Mouse (Mus musculus) hindbrain, embryonic 10.5 days (tissue): ENCODE results near the gene Gm45021. TPM values are rescaled to one million over a fixed set of nuclear protein-coding genes. Genes with fewer than 3 reads are reported as not detected.
"Not testable (repeated sequence)": the region's sequence is repeated elsewhere in the genome, so short reads cannot be mapped to it uniquely, and the experiment has no call there.

Experiments
- DNase-seq: peaks from one replicate; pipeline ENCODE4 v3.0.0-alpha.2; 2017; ENCODE audit warnings: low spot score
- H3K27ac ChIP-seq: fragments of 300-500 bp; sonication (generic); 2 replicates; pipeline ENCODE4 v1.5.1; 2016; ENCODE audit warnings: mild to moderate bottlenecking, moderate library complexity
- H3K27me3 ChIP-seq: fragments of 300-500 bp; sonication (generic); 2 replicates; pipeline ENCODE4 v1.6.1; 2016; ENCODE audit warnings: mild to moderate bottlenecking; ENCODE audit not compliant: poor library complexity, insufficient read depth, severe bottlenecking
- H3K36me3 ChIP-seq: fragments of 300-500 bp; sonication (generic); 2 replicates; pipeline ENCODE4 v1.6.1; 2016; ENCODE audit warnings: mild to moderate bottlenecking, moderate library complexity
- H3K4me1 ChIP-seq: fragments of 300-500 bp; sonication (generic); replicated peaks from 2 replicates; pipeline ENCODE4 v1.6.1; 2016; ENCODE audit warnings: mild to moderate bottlenecking
- H3K4me3 ChIP-seq: fragments of 300-500 bp; sonication (generic); 2 replicates; pipeline ENCODE4 v1.5.1; 2016; ENCODE audit warnings: mild to moderate bottlenecking, moderate library complexity
- H3K9me3 ChIP-seq: fragments of 300-500 bp; sonication (generic); 2 replicates; pipeline ENCODE4 v1.6.1; 2016; ENCODE audit warnings: mild to moderate bottlenecking, moderate library complexity
- WGBS: fragments of 180-500 bp; shearing (Covaris S2); methylation state at CpG from one replicate; pipeline ENCODE4 v1.1.7; 2016; 5-methylcytosine and 5-hydroxymethylcytosine counted together
- polyA plus RNA-seq: library from polyadenylated mRNA; unstranded; fragments of >200 nt; fragmentation: Nextera tagmentation; extraction: Ambion mirVana; gene quantifications from 2 replicates; pipeline ENCODE4 v1.2.1, GENCODE M21; 2016

Gene Gm45021
- polyA plus RNA-seq, 1 experiment from 2014 or later: not detected

DNA sequence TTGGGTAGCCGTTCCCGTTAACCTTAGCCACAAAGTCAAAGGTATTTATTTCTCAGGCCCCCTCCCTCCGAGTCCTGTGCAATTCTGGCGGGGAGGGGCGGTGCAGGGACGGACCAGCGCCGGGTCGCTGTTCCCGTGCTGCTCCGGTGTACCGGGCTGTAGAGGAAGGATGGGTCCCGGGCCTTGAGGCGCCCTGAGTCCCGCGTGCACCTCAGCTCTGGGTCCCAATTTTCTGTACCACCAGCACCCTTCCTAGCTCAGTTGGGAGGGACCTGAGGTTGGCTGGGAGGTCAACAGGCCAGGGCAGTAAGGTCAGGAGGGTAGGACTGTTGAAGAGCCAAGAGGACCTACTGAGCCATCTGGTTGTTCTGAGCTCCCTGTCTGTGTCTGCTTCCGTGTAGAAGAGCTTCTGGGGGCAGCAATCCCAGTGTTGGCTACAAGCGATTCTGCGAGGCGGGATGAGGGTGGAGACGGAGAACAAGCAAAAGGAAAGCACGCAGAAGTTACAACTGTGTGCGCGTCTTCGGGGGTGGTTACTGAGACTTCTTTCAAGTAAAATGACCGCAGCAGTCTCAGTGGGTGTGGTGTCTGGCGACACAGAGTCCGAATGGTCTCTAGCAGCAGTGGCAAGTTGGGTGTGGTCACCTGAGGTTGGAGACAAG lies 12.8 kb downstream of the Gm45021 start:
- DNase-seq: no peak
- H3K9me3 ChIP-seq: peaks cover 9% of the 10 kb centered on the region
- no peaks in the 10 kb centered on the region for H3K27me3 ChIP-seq
- H3K36me3 ChIP-seq: peaks cover 34% of the 10 kb centered on the region
- H3K4me1 ChIP-seq: peaks cover 28% of the 10 kb centered on the region
- H3K4me3 ChIP-seq: peak overlapping the region; percentile 68
- 3% methylated on average over 28 of the region's 28 CpGs for WGBS
- peak overlapping the region; percentile 96 for H3K27ac ChIP-seq

DNA sequence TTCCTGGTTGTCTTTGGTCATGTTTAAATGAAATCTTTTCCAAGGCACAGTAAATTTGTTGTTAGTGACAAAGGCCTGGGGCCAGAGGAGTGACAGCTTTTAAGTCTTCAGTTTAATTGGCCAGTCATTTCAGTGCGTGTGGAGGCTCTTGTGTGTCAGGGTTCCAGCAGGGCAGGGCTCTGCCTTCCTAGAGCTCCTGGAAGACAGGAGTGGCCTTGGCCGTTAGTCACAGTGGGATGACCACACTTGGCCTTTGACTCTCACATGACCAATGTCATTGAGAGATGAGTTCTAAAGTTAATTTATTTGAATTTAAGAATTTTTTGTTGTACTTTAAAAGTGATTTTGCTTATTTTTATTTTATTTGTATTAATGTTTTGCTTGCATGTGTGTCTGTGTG lies 18.7 kb downstream of the Gm45021 start:
- Histone ChIP-seq H3K4me3 (no peak overlapping the region), H3K27me3 (no peaks in the 10 kb centered on the region), H3K27ac (no peak overlapping the region), H3K4me1 (0 out of 2 replicates have a peak, but pooled peaks cover 11% of the 10 kb centered on the region), H3K36me3 (peaks cover 7% of the 10 kb centered on the region), H3K9me3 (no peaks in the 10 kb centered on the region)
- 64% methylated on average over 2 of the region's 2 CpGs for WGBS
- DNase-seq: no peak

DNA sequence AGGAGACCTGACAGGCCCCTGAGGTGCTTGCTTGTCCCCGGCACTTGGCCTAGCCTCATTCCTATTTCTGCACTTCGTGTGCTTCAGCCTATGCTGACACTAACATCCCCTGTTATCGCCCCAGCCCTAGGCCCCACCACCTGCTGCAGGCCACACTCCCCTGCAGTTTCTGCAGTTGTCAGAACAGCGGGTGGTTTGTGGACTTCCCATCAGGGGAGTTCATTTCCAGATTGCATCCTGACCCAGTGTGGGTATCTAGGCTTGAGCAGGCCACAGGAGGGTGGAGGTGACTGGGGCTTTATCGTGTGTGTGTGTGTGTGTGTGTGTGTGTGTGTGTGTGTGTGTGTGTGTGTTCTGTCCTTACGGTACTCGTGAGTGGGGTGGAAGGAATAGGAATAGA lies 20.1 kb downstream of the Gm45021 start:
- WGBS: 51% methylated on average over 7 of the region's 7 CpGs
- Histone ChIP-seq H3K36me3 (peaks cover 21% of the 10 kb centered on the region), H3K27ac (no peak overlapping the region), H3K4me3 (no peak overlapping the region), H3K9me3 (peaks cover 3% of the 10 kb centered on the region; the same call in 1 of the 2 replicates), H3K4me1 (0 out of 2 replicates have a peak, but pooled peaks cover 11% of the 10 kb centered on the region), H3K27me3 (no peaks in the 10 kb centered on the region)
- DNase-seq: no peak

DNA sequence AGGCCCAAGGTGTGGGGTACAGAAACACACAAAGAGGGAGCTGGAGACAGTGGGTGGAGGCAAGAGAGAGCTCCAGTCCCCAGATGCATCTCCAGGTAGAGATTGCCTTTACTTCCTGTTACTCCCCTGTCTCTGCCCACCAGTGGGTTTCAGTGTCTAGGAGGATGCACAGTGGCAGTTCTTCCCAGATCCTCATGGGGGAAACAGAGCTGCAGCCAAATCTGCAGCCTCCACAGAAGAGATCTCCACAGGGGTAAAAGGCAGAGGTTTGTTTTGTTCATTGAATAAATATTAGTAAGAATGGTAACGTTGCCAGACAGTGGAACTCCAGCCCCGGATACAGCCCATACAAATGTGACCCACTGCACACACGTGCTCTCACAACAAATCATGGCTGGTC lies 21.2 kb downstream of the Gm45021 start:
- Histone ChIP-seq H3K9me3 (peaks cover 3% of the 10 kb centered on the region; the same call in 1 of the 2 replicates), H3K27ac (no peak overlapping the region), H3K36me3 (peaks cover 30% of the 10 kb centered on the region), H3K4me3 (no peak overlapping the region), H3K4me1 (0 out of 2 replicates have a peak, but pooled peaks cover 11% of the 10 kb centered on the region), H3K27me3 (no peaks in the 10 kb centered on the region)
- WGBS: 90% methylated on average over 3 of the region's 3 CpGs
- no peak for DNase-seq

DNA sequence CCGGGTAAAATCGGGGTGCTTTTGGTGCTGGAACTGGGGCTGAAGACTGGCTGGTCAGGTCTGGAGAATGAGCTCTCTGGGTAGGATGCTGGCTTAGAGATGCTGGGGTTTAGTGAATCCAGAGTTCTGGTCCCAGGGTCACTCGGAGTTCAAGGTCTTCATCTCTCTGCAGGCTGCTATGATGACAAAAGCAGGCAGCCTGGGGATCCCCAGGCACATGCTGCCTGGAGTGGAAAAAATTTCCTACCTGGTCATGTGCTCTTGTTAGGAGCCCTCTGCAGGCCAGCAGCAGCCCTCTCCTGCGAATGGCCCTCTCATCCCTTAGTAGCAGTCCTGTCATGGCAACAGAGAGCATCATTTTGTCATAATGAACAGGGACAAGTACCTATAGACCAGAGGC lies 24.1 kb downstream of the Gm45021 start:
- H3K4me3 ChIP-seq: no peak overlapping the region

DNA sequence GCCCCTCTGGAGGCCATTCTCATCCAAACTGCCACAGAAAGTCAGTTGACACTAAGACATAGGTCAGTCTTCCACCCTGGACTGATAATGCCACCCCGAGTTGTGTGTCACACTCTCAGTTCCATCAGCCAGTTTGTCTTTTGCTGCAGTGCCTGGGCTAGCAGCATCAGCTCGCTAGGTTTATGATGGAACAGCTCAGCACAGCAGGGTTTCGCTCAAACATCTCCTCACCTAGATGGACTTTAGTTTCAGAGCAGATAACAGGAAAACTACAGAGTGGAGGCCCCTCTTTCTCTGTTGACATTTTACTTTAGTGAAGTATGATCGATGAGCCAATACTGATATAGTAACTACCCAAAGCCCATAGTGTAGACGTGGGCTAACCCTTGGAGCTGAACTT lies 25.3 kb downstream of the Gm45021 start:
- H3K4me1 ChIP-seq: no peaks in the 10 kb centered on the region
- H3K27ac ChIP-seq: no peak overlapping the region
- no peak overlapping the region for H3K4me3 ChIP-seq
- peaks cover 51% of the 10 kb centered on the region for H3K36me3 ChIP-seq
- no peaks in the 10 kb centered on the region for H3K27me3 ChIP-seq
- WGBS: 93% methylated on average over 5 of the region's 5 CpGs
- DNase-seq: no peak
- H3K9me3 ChIP-seq: peaks cover 3% of the 10 kb centered on the region; the same call in 1 of the 2 replicates

More for the DNA sequence above, 24.1 kb downstream of the Gm45021 start:
- no peak for DNase-seq
- Histone ChIP-seq H3K9me3 (peaks cover 3% of the 10 kb centered on the region; the same call in 1 of the 2 replicates), H3K36me3 (peaks cover 38% of the 10 kb centered on the region), H3K27me3 (no peaks in the 10 kb centered on the region), H3K27ac (no peak overlapping the region), H3K4me1 (0 out of 2 replicates have a peak, but pooled peaks cover 11% of the 10 kb centered on the region)
- 91% methylated on average over 4 of the region's 4 CpGs for WGBS

DNA sequence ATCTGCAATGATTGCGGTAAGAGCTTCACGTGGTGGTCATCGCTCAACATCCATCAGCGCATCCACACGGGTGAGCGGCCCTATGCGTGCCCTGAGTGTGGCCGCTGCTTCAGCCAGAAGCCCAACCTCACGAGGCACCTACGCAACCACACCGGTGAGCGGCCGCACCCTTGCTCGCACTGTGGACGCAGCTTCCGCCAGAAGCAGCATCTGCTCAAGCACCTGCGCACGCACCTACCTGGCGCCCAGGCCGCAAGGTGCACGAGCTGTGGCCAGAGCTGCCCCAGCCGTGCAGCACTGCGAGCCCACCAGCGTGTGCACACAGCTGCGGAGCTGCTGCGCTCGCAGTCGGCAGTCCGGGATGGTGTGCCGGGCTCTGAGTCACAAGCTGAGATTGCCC lies 30.6 kb downstream of the Gm45021 start:
- DNase-seq: no peak
- no peak overlapping the region for H3K27ac ChIP-seq
- no peaks in the 10 kb centered on the region for H3K4me1 ChIP-seq
- 94% methylated on average over 30 of the region's 30 CpGs for WGBS
- H3K9me3 ChIP-seq: no peaks in the 10 kb centered on the region
- H3K36me3 ChIP-seq: peaks cover 47% of the 10 kb centered on the region
- H3K27me3 ChIP-seq: 0 out of 2 replicates have a peak, but pooled peaks cover 2% of the 10 kb centered on the region
- no peak overlapping the region for H3K4me3 ChIP-seq

DNA sequence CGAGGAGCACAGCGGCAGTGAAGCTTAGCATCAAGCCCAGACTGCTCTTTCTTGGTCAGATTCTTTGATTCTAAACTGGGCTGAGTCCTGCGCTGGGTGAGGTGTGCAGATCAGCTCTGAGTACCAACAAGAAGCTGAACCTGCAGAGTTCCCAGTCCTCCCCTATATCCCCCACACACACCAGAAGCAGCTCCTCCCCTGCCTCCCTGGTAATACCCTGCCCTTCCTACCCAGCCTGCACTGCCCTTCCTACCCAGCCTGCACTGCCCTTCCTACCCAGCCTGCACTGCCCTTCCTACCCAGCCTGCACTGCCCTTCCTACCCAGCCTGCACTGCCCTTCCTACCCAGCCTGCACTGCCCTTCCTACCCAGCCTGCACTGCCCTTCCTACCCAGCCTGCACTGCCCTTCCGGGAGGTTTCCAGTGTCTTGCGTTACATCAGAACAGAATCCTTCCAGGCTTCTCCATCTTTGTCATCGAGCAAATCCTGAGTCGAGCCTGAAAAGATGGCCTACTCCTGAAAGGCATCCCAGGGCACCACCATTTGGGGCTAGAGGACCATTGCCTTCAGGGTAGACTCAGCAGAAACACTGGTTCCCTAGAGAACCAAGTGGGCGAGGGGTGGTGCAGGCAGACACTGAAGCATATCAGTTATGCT lies 32.9 kb downstream of the Gm45021 start:
- peaks cover 25% of the 10 kb centered on the region for H3K27me3 ChIP-seq
- H3K36me3 ChIP-seq: peaks cover 35% of the 10 kb centered on the region
- not testable (repeated sequence) for H3K9me3 ChIP-seq, DNase-seq, H3K27ac ChIP-seq, H3K4me3 ChIP-seq
- H3K4me1 ChIP-seq: peaks cover 11% of the 10 kb centered on the region
- 85% methylated on average over 8 of the region's 8 CpGs for WGBS

DNA sequence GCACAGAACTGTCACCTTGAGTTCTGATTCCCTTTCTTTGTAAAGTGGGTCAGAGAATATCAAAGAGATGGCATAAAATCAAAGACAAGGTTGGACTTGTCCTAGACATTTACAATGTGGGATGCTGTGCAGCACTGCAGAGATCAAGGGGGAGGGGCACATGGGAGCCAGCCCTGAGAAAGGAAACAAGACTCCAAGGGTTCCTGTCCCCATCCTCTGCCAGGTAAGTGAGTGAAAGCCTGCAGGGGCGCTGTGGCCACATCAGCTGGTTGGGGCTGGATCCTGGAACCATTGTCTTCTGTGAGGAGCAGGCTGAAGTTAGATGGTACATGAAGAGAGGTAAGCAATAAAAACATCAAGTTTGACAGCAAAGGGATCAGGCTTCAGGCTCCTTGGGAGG lies 34.0 kb downstream of the Gm45021 start:
- H3K27ac ChIP-seq: no peak overlapping the region
- H3K4me3 ChIP-seq: no peak overlapping the region
- H3K4me1 ChIP-seq: peaks cover 16% of the 10 kb centered on the region
- DNase-seq: no peak
- H3K9me3 ChIP-seq: no peaks in the 10 kb centered on the region
- 30% methylated on average over 1 of the region's 1 CpGs for WGBS
- H3K27me3 ChIP-seq: peaks cover 37% of the 10 kb centered on the region
- H3K36me3 ChIP-seq: peaks cover 35% of the 10 kb centered on the region

DNA sequence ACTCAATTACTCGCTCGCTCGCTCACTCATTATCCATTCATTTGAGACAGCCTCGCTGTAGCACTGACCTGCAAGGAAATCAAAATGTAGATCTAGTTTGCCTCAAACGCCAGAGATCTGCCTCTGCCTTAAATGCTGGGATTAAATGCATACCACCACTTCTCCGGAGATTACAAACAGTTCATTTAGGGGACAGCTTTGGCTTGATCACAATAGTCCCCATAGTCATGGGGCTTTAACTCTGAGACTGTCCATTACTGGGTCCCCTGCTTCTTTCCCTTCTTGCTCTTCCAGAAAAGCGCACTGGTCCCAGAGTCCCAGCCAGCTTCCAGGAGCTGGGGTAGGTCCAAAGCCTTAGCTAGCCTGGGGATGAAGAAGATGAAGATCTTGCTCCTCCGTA lies 37.1 kb downstream of the Gm45021 start, which contains the start of gene AI854703:
Gene AI854703 (plus strand): TSS at position 301 of the 400 bp plus-strand sequence.
- peaks cover 66% of the 10 kb centered on the region for H3K27me3 ChIP-seq
- 35% methylated on average over 8 of the region's 8 CpGs for WGBS
- no peaks in the 10 kb centered on the region for H3K9me3 ChIP-seq
- H3K27ac ChIP-seq: peak within 1 kb of the TSS; percentile 50; the same call in 1 of the 2 replicates
- peaks cover 30% of the 10 kb centered on the region for H3K4me1 ChIP-seq
- peaks cover 7% of the 10 kb centered on the region; the same call in 1 of the 2 replicates for H3K36me3 ChIP-seq
- DNase-seq: no peak
- H3K4me3 ChIP-seq: peak within 1 kb of the TSS; percentile 55

DNA sequence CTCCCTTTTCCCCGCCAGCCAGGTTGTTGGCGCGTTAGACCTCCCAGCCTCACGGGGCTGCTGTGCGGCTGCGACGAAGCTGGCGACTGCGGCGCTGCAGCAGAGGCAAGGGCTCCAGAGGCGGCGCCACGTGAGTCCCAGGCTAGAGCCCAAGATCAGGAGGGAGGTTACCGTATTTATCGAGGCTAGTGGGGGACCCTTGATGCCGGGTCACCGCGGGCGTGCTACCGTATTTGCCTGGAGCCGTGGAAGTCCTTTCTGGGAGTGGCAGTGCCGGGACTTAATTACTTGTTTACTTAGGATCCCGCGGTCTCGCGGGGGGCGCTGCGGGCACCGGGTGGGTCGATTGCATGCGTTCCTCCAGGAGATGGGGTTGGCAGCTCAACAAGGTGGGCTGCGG lies 37.6 kb downstream of the Gm45021 start:
- Histone ChIP-seq H3K27ac (peak overlapping the region; percentile 50; the same call in 1 of the 2 replicates), H3K36me3 (peaks cover 2% of the 10 kb centered on the region; the same call in 1 of the 2 replicates), H3K4me1 (peaks cover 30% of the 10 kb centered on the region), H3K9me3 (no peaks in the 10 kb centered on the region), H3K4me3 (peak overlapping the region; percentile 55), H3K27me3 (peaks cover 71% of the 10 kb centered on the region)
- under 1% methylated on average over 32 of the region's 32 CpGs for WGBS
- peak; percentile 61 for DNase-seq

DNA sequence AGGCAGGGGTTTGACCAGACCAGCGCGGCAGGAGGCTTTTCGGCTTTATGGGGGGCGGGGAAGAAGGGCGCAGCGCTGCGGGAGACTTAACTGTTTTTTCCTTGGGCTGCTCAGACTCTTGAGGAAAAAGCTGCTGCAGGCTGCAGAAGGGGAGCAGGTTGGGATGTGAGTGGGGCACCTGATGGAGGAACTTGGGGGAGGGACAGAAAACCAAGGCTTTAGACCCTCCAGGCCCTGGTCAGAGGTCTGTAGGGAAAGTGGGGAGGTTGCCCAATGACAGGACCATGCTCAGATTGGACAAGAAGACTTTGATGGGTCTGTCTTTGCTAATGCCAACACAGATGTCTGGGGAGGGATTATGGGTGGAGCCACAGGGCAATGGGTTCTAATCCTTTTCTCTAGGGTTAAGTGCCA lies 38.1 kb downstream of the Gm45021 start:
- peak overlapping the region; percentile 55 for H3K4me3 ChIP-seq
- 6% methylated on average over 7 of the region's 7 CpGs for WGBS
- no peak for DNase-seq
- H3K9me3 ChIP-seq: no peaks in the 10 kb centered on the region
- peak overlapping the region; percentile 50; the same call in 1 of the 2 replicates for H3K27ac ChIP-seq
- H3K36me3 ChIP-seq: no peaks in the 10 kb centered on the region
- peaks cover 72% of the 10 kb centered on the region for H3K27me3 ChIP-seq
- peaks cover 30% of the 10 kb centered on the region for H3K4me1 ChIP-seq

DNA sequence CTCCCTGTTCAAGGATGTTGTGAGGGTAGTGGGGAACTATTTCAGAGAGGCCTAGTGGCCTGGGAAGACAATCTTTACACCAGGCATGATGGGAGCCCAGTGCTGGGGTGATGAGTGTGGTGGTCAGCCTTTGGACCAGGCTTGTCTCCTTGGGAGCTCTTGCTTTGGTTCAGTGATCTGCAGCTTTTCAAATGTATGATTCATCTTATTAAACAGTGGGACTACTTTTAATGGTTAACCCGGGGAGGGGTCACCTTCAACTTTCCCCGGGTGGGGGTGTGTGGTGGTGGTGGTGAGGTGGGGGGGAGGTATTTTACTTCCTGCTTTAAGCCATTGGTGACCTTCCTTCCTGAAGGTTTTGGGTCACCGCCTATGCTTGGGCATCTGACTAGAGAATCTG lies 39.0 kb downstream of the Gm45021 start:
- peaks cover 30% of the 10 kb centered on the region for H3K4me1 ChIP-seq
- no peaks in the 10 kb centered on the region for H3K36me3 ChIP-seq
- 89% methylated on average over 3 of the region's 3 CpGs for WGBS
- no peak overlapping the region for H3K4me3 ChIP-seq
- no peak for DNase-seq
- H3K27me3 ChIP-seq: peaks cover 72% of the 10 kb centered on the region
- H3K9me3 ChIP-seq: no peaks in the 10 kb centered on the region
- no peak overlapping the region for H3K27ac ChIP-seq
